Mouse (Mus musculus) hindbrain, embryonic 11.5 days (tissue): Measurements from ENCODE around the gene Camk2b. TPM values are rescaled to one million over a fixed set of nuclear protein-coding genes. Genes with fewer than 3 reads are reported as not detected.
A peak's percentile ranks its signal among the peaks of the same experiment; 100 is the strongest.
"Not testable (repeated sequence)": the region's sequence is repeated elsewhere in the genome, so short reads cannot be mapped to it uniquely, and the experiment has no call there.

Source experiments
- ATAC-seq: fragments of 200-750 bp; cut with Nextera tagmentation; 2 replicates; pipeline ENCODE4 v1.8.0; 2017; ENCODE audit warnings: mild to moderate bottlenecking, moderate TSS enrichment, moderate library complexity; ENCODE audit not compliant: low FRiP score
- DNase-seq: peaks from one replicate; pipeline ENCODE4 v3.0.0-alpha.2; 2015; ENCODE audit warnings: low spot score
- H3K27ac ChIP-seq: fragments of 300-500 bp; sonication (generic); 2 replicates; pipeline ENCODE4 v1.5.1; 2014; ENCODE audit warnings: mild to moderate bottlenecking, low read depth, low read length
- H3K27me3 ChIP-seq: fragments of 300-500 bp; sonication (generic); 2 replicates; pipeline ENCODE4 v1.6.1; 2014; ENCODE audit warnings: mild to moderate bottlenecking, low read length, moderate library complexity, mixed read lengths; ENCODE audit not compliant: control insufficient read depth, insufficient read depth
- H3K36me3 ChIP-seq: fragments of 300-500 bp; sonication (generic); 2 replicates; pipeline ENCODE4 v1.6.1; 2014; ENCODE audit warnings: mild to moderate bottlenecking, low read length, moderate library complexity, mixed read lengths; ENCODE audit not compliant: control insufficient read depth, insufficient read depth
- H3K4me1 ChIP-seq: fragments of 300-500 bp; sonication (generic); replicated peaks from 2 replicates; pipeline ENCODE4 v1.6.1; 2014; ENCODE audit warnings: low read length, mixed read lengths; ENCODE audit not compliant: control insufficient read depth, insufficient read depth
- H3K4me2 ChIP-seq: fragments of 300-500 bp; sonication (generic); replicated peaks from 2 replicates; pipeline ENCODE4 v1.6.1; 2014; ENCODE audit warnings: mild to moderate bottlenecking, low read depth, low read length
- H3K4me3 ChIP-seq: fragments of 300-500 bp; sonication (generic); 2 replicates; pipeline ENCODE4 v1.5.1; 2014; ENCODE audit warnings: low read depth, low read length
- H3K9ac ChIP-seq: fragments of 300-500 bp; sonication (generic); 2 replicates; pipeline ENCODE4 v1.6.1; 2014; ENCODE audit warnings: low read depth, low read length
- H3K9me3 ChIP-seq: fragments of 300-500 bp; sonication (generic); 2 replicates; pipeline ENCODE4 v1.6.1; 2016; ENCODE audit warnings: low read length; ENCODE audit not compliant: control insufficient read depth
- WGBS: fragments of 180-500 bp; shearing (Covaris S2); extraction: QIAGEN DNeasy Blood & Tissue Kit; methylation state at CpG from one replicate; pipeline ENCODE4 v1.1.7; 2014; 5-methylcytosine and 5-hydroxymethylcytosine counted together
- polyA plus RNA-seq: library from polyadenylated mRNA; unstranded; fragments of >200 nt; fragmentation: Nextera tagmentation; extraction: Ambion mirVana; gene quantifications from 2 replicates; pipeline ENCODE4 v1.2.1, GENCODE M21; 2014

Gene Camk2b
- polyA plus RNA-seq, 1 experiment from 2014 or later, result 3.4 TPM

DNA sequence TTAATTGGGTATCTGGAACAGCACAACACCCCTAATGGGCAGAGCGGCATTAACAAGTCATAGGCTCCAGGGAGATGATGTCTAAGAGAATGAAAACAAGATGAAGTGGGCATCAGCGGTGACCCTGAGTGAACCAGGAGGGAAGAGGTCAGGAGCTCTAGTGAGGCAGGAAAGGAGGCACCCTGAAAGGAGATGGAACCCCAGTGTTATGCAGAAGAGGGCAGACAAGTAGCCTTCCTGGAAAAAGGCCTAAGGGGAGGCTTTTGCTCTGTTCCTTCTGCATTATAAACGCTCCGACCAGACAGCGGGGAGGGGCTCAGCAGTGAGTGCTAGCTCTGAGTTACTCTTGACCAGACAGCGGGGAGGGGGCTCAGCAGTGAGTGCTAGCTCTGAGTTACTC is 123.2 kb downstream of the Camk2b start:
- DNase-seq (no peak), ATAC-seq (no peak)
- H3K27ac ChIP-seq, result no peak overlapping the region
- no peak overlapping the region for H3K4me3 ChIP-seq
- no peaks in the 10 kb centered on the region for H3K27me3 ChIP-seq
- no peaks in the 10 kb centered on the region for H3K4me1 ChIP-seq
- H3K9ac ChIP-seq, result no peak overlapping the region
- H3K4me2 ChIP-seq, result no peak overlapping the region
- WGBS, result 61% methylated on average over 6 of the region's 6 CpGs
- no peaks in the 10 kb centered on the region for H3K36me3 ChIP-seq
- no peaks in the 10 kb centered on the region for H3K9me3 ChIP-seq

DNA sequence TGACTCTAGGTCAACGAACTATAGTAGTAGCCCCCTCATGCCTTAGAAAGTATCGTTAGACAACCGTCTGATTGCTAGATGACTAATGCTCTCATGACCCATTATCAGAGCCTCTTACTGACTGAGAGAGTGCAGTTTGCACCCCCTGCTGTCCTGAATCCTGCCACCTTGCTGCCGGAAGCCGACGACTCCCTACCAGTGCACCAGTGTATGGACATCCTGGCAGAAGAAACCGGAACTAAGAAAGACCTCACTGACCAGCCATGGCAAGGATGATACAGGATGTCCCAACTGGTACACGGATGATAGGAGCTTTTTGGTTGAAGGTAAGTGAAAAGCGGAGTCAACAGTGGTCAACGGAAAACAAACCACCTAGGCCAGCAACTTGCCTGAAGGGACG is 131.6 kb downstream of the Camk2b start:
- not testable (repeated sequence) for H3K4me2 ChIP-seq, H3K9ac ChIP-seq, H3K4me3 ChIP-seq, H3K4me1 ChIP-seq, H3K36me3 ChIP-seq, H3K9me3 ChIP-seq, H3K27ac ChIP-seq, H3K27me3 ChIP-seq, ATAC-seq, DNase-seq
- WGBS, result 91% methylated on average over 11 of the region's 11 CpGs

DNA sequence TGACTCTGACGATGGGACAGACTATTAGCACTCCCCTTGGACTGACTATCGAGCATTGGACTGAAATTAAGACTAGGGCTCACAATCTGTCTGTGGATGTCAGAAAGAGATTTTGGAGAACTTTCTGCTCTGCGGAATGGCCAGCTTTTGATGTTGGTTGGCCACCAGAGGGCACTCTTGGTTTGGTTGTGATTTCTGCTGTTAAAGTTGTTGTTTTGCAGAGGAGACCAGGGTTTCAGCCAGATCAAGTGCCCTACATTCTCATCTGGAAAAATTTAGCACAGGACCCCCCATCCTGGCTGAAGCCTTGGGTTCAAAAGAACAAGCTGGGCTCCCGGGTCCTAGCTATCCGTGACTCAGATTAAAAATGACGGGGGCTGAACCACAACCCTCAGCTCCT is 134.2 kb downstream of the Camk2b start:
- not testable (repeated sequence) for H3K27ac ChIP-seq, H3K4me2 ChIP-seq, H3K27me3 ChIP-seq, H3K36me3 ChIP-seq, ATAC-seq, H3K9me3 ChIP-seq, H3K9ac ChIP-seq, H3K4me1 ChIP-seq, H3K4me3 ChIP-seq
- WGBS, result 86% methylated on average over 6 of the region's 6 CpGs
- peak; percentile 23 for DNase-seq

DNA sequence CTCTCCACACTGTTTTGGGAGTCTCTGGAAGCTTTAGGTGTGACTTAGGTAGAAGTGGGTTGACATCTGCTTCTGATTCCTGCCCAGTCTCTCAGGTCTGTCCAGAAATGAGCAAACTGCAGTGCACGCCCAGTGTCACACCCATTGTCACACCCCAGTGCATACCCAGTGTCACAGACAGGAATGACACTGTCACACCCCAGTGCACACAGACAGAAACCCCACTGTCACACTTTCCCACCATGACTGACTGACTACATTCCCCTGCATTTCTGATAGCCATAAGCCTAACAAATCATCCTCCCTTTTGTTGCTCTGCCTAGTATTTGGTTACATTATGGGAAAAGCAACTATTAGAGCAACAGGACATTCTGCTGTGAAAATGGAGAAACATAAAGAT is 135.6 kb downstream of the Camk2b start:
- H3K9me3 ChIP-seq, result no peaks in the 10 kb centered on the region
- DNase-seq (no peak), ATAC-seq (no peak)
- no peaks in the 10 kb centered on the region for H3K27me3 ChIP-seq
- H3K36me3 ChIP-seq, result no peaks in the 10 kb centered on the region
- WGBS, result 57% methylated on average over 1 of the region's 1 CpGs
- H3K4me3 ChIP-seq, result no peak overlapping the region
- no peak overlapping the region for H3K9ac ChIP-seq
- no peak overlapping the region for H3K4me2 ChIP-seq
- no peaks in the 10 kb centered on the region for H3K4me1 ChIP-seq
- no peak overlapping the region for H3K27ac ChIP-seq

DNA sequence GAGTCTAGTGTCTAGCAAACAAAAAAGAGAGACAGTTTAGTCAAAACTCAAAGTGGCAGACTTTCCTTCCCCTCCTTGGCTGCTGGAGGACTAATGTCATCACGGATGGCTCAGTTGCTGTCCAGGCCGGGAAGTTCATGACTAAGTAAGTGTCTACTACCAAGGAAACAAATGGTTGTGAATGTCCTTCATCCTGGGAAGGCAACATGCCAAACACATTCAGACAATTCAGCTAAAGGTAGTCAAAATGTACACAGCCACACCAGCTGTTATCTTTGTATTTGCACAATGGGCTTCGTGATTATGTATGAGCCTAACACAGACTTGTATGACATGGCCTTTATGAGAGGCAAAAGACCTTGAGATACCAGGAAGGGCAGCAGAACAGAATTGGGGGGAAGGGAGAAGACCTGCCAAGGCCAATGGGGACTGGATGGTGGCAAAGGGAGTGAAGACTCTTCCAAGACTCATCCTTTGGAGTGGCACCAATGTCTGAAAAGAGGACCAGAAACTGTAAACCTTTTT is 139.4 kb downstream of the Camk2b start:
- H3K27ac ChIP-seq, result no peak overlapping the region
- no peak overlapping the region for H3K4me3 ChIP-seq
- 81% methylated on average over 3 of the region's 3 CpGs for WGBS
- no peaks in the 10 kb centered on the region for H3K9me3 ChIP-seq
- no peaks in the 10 kb centered on the region for H3K27me3 ChIP-seq
- H3K9ac ChIP-seq, result no peak overlapping the region
- H3K4me1 ChIP-seq, result no peaks in the 10 kb centered on the region
- H3K36me3 ChIP-seq, result no peaks in the 10 kb centered on the region
- no peak for DNase-seq
- no peak for ATAC-seq
- no peak overlapping the region for H3K4me2 ChIP-seq

DNA sequence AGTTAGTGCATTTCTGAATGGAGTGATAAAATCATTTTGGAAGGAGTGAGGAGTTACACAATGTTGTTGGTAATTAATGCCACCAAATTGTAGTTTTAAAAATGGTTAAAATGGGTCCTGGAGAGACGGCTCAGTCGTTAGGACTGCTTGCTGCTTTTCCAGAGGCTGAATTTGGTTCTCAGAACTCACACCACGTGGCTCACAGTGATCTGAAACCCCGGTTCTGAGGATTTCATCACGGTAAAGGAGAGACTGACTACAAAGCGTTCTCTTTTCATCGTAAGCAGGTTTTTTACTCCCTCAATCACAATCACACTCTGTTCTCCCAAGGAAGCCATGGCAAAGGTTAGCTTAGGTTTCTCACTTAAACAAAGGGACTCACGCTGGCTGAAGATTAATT is 141.5 kb downstream of the Camk2b start:
- DNase-seq, result no peak
- Histone ChIP-seq H3K27ac (no peak overlapping the region), H3K36me3 (no peaks in the 10 kb centered on the region), H3K4me3 (no peak overlapping the region), H3K9ac (no peak overlapping the region), H3K9me3 (no peaks in the 10 kb centered on the region), H3K4me2 (no peak overlapping the region), H3K27me3 (no peaks in the 10 kb centered on the region), H3K4me1 (no peaks in the 10 kb centered on the region)
- no peak for ATAC-seq
- WGBS, result 58% methylated on average over 8 of the region's 8 CpGs

DNA sequence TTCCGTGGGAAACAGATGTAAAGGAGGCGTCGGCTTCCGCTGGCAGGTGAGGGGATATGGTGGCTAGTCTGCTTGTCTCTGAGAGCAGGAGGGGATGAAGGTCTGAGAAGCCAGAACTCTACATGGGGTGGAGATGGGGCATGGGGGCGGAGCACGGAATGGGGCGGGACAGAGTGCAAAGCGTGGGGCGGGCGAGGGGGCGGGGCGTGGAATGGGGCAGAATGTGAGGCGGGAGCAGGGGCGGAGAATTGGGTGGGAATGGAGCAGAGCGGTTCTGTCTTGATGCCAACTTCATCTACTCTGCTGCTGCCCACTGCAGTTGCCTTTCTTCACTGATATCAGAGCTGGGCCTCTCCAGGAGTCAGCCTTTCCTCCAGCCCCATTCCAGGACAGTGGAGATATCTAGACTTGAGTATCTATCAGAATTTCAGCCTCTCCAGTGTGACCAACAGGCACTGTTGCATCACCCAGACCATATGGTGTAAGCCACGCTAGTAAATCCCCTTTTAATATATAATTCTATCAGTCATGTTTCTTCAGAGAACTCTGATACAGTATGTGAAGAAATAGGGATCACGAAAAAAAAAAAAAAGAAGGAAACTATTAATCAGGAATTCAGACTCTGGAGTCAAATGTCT is 145.7 kb downstream of the Camk2b start:
- Histone ChIP-seq H3K27ac (no peak overlapping the region), H3K9me3 (no peaks in the 10 kb centered on the region), H3K27me3 (no peaks in the 10 kb centered on the region), H3K4me2 (no peak overlapping the region), H3K4me1 (no peaks in the 10 kb centered on the region), H3K36me3 (no peaks in the 10 kb centered on the region), H3K4me3 (no peak overlapping the region), H3K9ac (no peak overlapping the region)
- WGBS, result 36% methylated on average over 15 of the region's 17 CpGs
- DNase-seq (no peak), ATAC-seq (no peak)

Other genes with a start within 250 kb of the Camk2b start
- gene Polm, start 228.3 kb downstream of the Camk2b start, polyA plus RNA-seq, result 5.6 and 6.9 TPM in 2 replicates
- 19.0 and 20.4 TPM in 2 replicates for gene Aebp1, start 204.4 kb downstream of the Camk2b start, polyA plus RNA-seq
- gene Pold2, start 188.1 kb downstream of the Camk2b start, polyA plus RNA-seq, result 78.4 and 86.3 TPM in 2 replicates
- gene Myl7, start 167.6 kb downstream of the Camk2b start, polyA plus RNA-seq, result 0.31 and 2.4 TPM in 2 replicates
- 2.9 and 3.0 TPM in 2 replicates for gene Gck, start 116.3 kb downstream of the Camk2b start, polyA plus RNA-seq
- gene Ykt6, start 110.7 kb downstream of the Camk2b start, polyA plus RNA-seq, result 30.2 and 31.9 TPM in 2 replicates
- gene A730071L15Rik, start 133.7 kb upstream of the Camk2b start, polyA plus RNA-seq, result 0.43 and 1.2 TPM in 2 replicates
- 40.8 and 43.9 TPM in 2 replicates for gene Nudcd3, start 134.1 kb upstream of the Camk2b start, polyA plus RNA-seq
- not detected in 2 replicates for gene Npc1l1, start 163.8 kb upstream of the Camk2b start, polyA plus RNA-seq
- gene Ddx56, start 201.4 kb upstream of the Camk2b start, polyA plus RNA-seq, result 93.9 and 103 TPM in 2 replicates
- 152 and 166 TPM in 2 replicates for gene Tmed4, start 208.5 kb upstream of the Camk2b start, polyA plus RNA-seq
- 70.2 and 82.1 TPM in 2 replicates for gene Ogdh, start 225.3 kb upstream of the Camk2b start, polyA plus RNA-seq